Mouse (Mus musculus) neural tube, embryonic 11.5 days (tissue): ENCODE data around the gene Akr1d1. TPM values are rescaled to one million over a fixed set of nuclear protein-coding genes. Genes with fewer than 3 reads are reported as not detected.

ENCODE experiments used
- ATAC-seq: fragments of 200-750 bp; cut with Nextera tagmentation; 2 replicates; pipeline ENCODE4 v1.8.0; 2017; ENCODE audit warnings: moderate number of reproducible peaks, mild to moderate bottlenecking, moderate TSS enrichment, moderate library complexity; ENCODE audit not compliant: insufficient read depth, low FRiP score, low TSS enrichment
- DNase-seq: peaks from one replicate; pipeline ENCODE4 v3.0.0-alpha.2; 2015; ENCODE audit warnings: low spot score
- H3K27ac ChIP-seq: fragments of 300-500 bp; sonication (generic); 2 replicates; pipeline ENCODE4 v1.5.1; 2014; ENCODE audit warnings: low read depth, mild to moderate bottlenecking, low read length
- H3K27me3 ChIP-seq: fragments of 300-500 bp; sonication (generic); 2 replicates; pipeline ENCODE4 v1.6.1; 2014; ENCODE audit warnings: mild to moderate bottlenecking, low read length, mixed read lengths; ENCODE audit not compliant: control insufficient read depth, insufficient read depth
- H3K36me3 ChIP-seq: fragments of 300-500 bp; sonication (generic); 2 replicates; pipeline ENCODE4 v1.6.1; 2014; ENCODE audit warnings: mild to moderate bottlenecking, low read length, moderate library complexity, mixed read lengths; ENCODE audit not compliant: control insufficient read depth, insufficient read depth
- H3K4me1 ChIP-seq: fragments of 300-500 bp; sonication (generic); 2 replicates; pipeline ENCODE4 v1.6.1; 2014; ENCODE audit warnings: low read length, mixed read lengths; ENCODE audit not compliant: control insufficient read depth, insufficient read depth
- H3K4me2 ChIP-seq: fragments of 300-500 bp; sonication (generic); 2 replicates; pipeline ENCODE4 v1.6.1; 2014; ENCODE audit warnings: low read depth, mild to moderate bottlenecking, moderate library complexity
- H3K4me3 ChIP-seq: fragments of 300-500 bp; sonication (generic); 2 replicates; pipeline ENCODE4 v1.5.1; 2014; ENCODE audit warnings: low read depth, low read length
- H3K9ac ChIP-seq: fragments of 300-500 bp; sonication (generic); 2 replicates; pipeline ENCODE4 v1.6.1; 2014; ENCODE audit warnings: mild to moderate bottlenecking, low read length
- H3K9me3 ChIP-seq: fragments of 300-500 bp; sonication (generic); 2 replicates; pipeline ENCODE4 v1.6.1; 2016; ENCODE audit warnings: low read length; ENCODE audit not compliant: control insufficient read depth
- WGBS: fragments of 180-500 bp; shearing (Covaris S2); extraction: QIAGEN DNeasy Blood & Tissue Kit; methylation state at CpG from one replicate; pipeline ENCODE4 v1.1.7; 2014; 5-methylcytosine and 5-hydroxymethylcytosine counted together
- polyA plus RNA-seq: library from polyadenylated mRNA; unstranded; fragments of >200 nt; fragmentation: Nextera tagmentation; extraction: Ambion mirVana; gene quantifications from 2 replicates; pipeline ENCODE4 v1.2.1, GENCODE M21; 2014

Gene Akr1d1
- polyA plus RNA-seq, 1 experiment from 2014 or later: not detected

DNA sequence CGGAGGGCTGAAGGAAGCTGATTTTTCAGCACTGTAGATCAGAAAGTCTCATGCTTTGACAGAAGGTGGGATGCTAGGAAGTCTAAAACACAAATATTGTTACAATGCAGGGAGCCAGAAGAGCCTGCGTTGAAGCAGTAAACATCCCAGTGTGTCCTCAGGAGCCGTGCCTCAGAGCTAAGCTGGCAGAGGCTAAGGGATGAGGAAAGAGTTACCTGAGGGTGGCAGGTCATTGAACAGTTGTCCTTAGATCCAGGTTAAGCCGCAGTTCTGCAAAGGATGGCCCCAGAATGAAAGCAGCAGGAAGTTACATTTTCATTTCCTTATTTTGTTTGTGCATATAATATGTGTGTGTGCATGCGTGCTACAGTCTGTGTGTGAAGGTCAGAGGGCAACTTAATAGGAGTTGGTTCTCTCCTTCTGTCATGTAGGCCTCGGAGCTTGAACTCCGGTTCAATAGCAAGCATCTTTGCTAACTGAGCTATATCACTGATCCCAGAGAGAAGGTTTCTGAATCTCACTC lies 71.1 kb downstream of the Akr1d1 start:
- 82% methylated on average over 7 of the region's 7 CpGs for WGBS
- Histone ChIP-seq H3K9me3 (no peaks in the 10 kb centered on the region), H3K36me3 (no peaks in the 10 kb centered on the region), H3K27ac (no peak overlapping the region), H3K27me3 (no peaks in the 10 kb centered on the region), H3K4me1 (no peaks in the 10 kb centered on the region), H3K9ac (no peak overlapping the region), H3K4me3 (no peak overlapping the region), H3K4me2 (no peak overlapping the region)
- ATAC-seq (no peak), DNase-seq (no peak)

DNA sequence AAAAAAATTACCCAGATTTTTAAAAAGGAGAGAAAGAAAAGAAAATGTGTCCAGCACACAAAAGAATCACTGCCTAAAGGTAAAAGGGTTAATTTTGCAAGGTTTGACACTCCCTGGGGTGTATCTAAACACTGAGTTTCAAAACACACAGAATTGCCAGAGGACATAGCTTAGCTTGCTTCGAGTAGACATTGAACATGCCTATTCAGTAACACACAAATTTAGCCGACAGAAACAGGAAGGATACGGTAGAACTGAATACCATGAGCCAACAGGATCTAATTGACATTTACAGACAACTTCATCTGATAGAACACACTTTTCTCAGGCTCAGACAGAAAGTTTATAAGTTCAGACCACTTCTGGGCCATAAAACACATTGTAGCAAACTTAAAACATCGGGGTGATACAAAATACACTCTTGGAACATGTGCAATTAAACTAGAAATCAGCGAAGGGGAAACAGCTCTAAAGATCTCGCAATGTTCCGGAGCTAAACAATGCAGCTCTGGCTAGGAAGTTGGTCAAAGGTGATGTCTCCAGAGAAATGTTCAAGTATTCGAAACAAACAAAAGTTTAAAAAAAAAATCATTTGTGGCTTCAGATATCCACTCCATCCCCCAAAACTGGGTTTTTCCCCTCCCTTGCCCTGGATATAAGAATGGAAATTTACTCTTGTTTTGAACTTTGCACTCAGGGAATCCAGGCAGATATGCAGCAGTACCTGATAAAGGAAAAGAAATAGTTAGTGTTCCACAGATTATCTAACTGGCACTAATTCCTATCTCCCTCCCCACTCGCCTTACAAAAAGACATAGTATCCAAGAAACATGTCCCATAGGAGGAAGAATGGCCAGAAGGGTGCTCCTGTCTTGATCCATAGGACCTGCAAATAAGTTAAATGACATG lies 73.1 kb downstream of the Akr1d1 start:
- Histone ChIP-seq H3K27ac (no peak overlapping the region), H3K4me3 (no peak overlapping the region), H3K4me2 (no peak overlapping the region), H3K4me1 (no peaks in the 10 kb centered on the region), H3K9me3 (no peaks in the 10 kb centered on the region), H3K27me3 (no peaks in the 10 kb centered on the region), H3K9ac (no peak overlapping the region), H3K36me3 (no peaks in the 10 kb centered on the region)
- no peak for DNase-seq
- no peak for ATAC-seq
- WGBS: 65% methylated on average over 9 of the region's 9 CpGs

DNA sequence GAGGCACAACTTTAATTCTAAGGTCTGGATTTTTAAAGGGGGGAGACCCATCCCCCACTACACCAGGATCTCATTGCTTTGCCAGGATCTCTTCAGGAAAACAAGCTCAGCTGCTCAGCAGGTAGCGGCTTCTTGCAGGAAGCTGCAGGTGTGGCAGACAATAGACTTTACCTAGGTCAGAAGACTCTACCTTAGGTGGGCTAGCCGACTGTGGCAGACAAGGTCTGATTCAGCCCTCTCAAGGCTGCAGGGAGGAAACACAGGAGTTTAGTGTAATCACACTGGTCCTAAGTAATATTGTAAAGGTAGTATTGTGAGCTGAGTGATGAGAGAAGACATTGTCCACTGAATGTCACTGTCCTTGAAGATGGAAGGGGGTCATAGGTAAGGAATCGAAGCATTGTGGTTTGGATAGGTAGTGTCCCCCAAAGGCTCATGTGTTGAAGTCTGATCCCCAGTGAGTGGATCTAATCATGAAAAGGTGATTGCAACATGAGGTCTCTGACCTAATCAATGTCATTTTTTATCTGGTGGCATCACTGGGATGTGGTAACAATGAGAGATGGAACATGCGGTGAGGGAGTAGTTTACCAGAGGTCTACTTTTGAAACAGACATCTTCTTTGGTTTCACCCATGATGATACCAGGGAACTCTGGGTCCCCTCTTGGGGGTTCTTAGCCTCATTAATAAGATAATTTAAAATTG lies 74.4 kb downstream of the Akr1d1 start:
- H3K9me3 ChIP-seq: no peaks in the 10 kb centered on the region
- no peak for ATAC-seq
- no peaks in the 10 kb centered on the region for H3K36me3 ChIP-seq
- no peak overlapping the region for H3K4me3 ChIP-seq
- 83% methylated on average over 4 of the region's 4 CpGs for WGBS
- no peak for DNase-seq
- H3K27me3 ChIP-seq: no peaks in the 10 kb centered on the region
- no peak overlapping the region for H3K4me2 ChIP-seq
- H3K4me1 ChIP-seq: no peaks in the 10 kb centered on the region
- H3K9ac ChIP-seq: no peak overlapping the region
- no peak overlapping the region for H3K27ac ChIP-seq

DNA sequence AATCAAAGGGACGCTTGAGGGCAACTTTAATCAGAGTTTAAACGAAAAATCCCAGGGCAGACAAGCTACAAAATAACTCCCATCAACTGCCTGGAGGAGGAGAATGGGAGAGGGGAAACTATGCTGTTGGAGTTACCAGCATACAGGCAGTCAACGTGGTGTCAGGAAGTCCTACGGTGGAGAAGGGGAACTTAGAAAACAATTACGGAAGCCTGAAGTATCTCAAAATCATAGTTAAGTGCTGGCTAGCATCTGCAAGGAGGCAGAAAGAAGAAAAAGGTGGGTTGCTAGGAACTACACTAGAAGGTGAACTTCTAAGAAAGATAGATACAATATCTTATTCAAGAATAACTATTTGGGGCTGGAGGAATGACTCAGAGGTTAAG lies 74.9 kb downstream of the Akr1d1 start:
- 80% methylated on average over 5 of the region's 5 CpGs for WGBS

DNA sequence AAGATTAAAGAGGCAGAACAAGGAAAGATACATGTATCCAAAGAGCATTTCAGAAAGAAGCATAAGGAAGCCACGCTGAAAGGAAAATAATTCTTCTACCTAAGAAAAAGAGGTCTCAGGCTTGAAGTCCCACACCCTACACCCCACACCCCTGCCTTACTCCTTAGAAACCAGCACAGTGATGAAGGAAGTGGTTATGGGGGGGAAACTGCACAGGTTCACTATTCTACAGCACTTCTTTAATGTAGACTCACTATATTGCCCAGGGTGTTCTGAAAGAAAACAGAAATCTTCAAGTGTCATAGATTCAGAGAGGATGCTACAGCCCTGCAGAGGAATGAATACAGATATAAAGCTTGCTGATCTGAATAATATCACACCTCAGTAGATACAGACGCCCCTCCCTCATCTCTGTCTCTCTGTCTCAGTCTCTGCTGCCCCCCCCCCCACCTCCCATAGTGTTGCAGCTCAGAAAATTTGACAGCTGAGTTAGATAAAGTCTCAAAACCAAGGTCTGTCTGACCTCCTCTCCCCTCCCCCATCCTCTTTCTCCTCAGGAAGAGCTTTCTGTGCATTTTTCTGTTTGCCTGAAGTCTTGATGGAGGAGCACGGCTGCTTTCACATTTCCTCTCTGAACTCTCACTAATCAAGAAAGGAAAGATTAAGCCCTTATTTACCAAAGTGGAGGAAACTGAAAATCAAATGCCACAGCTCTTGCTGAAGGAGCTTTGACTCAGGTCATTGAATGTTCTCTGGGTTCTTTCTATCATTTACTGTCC lies 77.7 kb downstream of the Akr1d1 start:
- no peak for DNase-seq

More for the DNA sequence above, 74.9 kb downstream of the Akr1d1 start:
- no peaks in the 10 kb centered on the region for H3K9me3 ChIP-seq
- H3K27me3 ChIP-seq: no peaks in the 10 kb centered on the region
- H3K4me2 ChIP-seq: no peak overlapping the region
- no peaks in the 10 kb centered on the region for H3K4me1 ChIP-seq
- no peaks in the 10 kb centered on the region for H3K36me3 ChIP-seq
- H3K9ac ChIP-seq: no peak overlapping the region
- ATAC-seq (no peak), DNase-seq (no peak)
- no peak overlapping the region for H3K27ac ChIP-seq
- no peak overlapping the region for H3K4me3 ChIP-seq

DNA sequence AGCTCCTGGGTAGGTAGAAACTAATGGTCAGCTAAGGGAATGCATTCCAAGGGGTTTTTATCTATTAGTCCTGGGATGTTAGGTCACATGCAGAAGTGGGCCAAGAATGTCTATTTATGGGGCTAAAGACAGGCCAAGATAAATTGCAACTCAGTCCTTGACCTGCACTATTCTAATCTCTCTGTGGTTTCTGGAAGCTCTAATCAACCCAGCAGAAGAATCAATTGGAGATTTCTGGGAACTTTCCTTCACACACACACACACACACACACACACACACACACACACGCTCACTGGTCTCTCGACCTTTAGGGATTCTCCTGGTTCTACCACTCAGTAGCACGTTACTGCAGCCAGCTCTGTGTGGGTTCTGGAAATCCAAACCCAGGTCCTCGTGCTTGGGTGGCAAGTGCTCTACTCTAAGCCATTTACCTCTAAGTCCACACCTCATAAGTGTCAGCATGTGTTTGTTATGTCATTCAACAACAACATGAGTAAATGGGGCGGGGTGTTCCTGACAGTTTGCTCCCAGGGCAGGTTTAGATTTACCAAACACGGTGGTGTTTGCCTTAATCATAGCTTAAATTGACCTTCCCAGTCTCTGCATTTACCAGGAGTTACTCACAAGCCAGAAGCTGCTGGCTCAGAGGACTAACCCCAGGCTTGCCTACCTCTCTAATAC lies 82.8 kb downstream of the Akr1d1 start:
- Histone ChIP-seq H3K4me1 (no peaks in the 10 kb centered on the region), H3K4me2 (no peak overlapping the region), H3K9ac (no peak overlapping the region), H3K9me3 (no peaks in the 10 kb centered on the region), H3K36me3 (no peaks in the 10 kb centered on the region), H3K27me3 (no peaks in the 10 kb centered on the region), H3K27ac (no peak overlapping the region), H3K4me3 (no peak overlapping the region)
- DNase-seq (no peak), ATAC-seq (no peak)
- 80% methylated on average over 6 of the region's 6 CpGs for WGBS

More for the DNA sequence above, 77.7 kb downstream of the Akr1d1 start:
- Histone ChIP-seq H3K27me3 (no peaks in the 10 kb centered on the region), H3K4me2 (no peak overlapping the region), H3K4me1 (no peaks in the 10 kb centered on the region), H3K36me3 (no peaks in the 10 kb centered on the region), H3K9me3 (no peaks in the 10 kb centered on the region), H3K27ac (no peak overlapping the region), H3K9ac (no peak overlapping the region), H3K4me3 (no peak overlapping the region)
- 81% methylated on average over 3 of the region's 3 CpGs for WGBS
- ATAC-seq: no peak

DNA sequence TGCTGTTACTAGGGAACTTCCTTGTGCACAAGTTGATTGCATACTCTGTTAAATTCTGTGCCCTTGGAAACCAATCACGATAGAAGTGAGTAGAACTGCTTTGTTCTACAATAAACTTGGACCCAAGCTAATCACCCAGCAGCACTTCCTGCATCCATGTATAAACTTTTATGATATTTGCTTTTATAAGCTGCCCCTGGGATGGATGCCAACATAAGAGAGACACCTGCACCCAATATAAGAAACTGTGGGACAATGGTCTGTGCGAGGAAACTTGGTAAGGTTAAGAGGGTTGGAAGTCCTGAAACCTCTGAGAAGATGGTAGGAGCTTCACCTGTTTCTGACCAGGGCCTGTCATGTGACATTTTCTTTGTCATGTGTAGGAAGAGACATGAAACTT lies 85.5 kb downstream of the Akr1d1 start:
- Histone ChIP-seq H3K4me3 (no peak overlapping the region), H3K4me1 (no peaks in the 10 kb centered on the region), H3K27ac (no peak overlapping the region), H3K4me2 (no peak overlapping the region), H3K9ac (no peak overlapping the region), H3K27me3 (no peaks in the 10 kb centered on the region), H3K9me3 (no peaks in the 10 kb centered on the region), H3K36me3 (no peaks in the 10 kb centered on the region)
- DNase-seq (no peak), ATAC-seq (no peak)
- WGBS: 90% methylated on average over 2 of the region's 2 CpGs

DNA sequence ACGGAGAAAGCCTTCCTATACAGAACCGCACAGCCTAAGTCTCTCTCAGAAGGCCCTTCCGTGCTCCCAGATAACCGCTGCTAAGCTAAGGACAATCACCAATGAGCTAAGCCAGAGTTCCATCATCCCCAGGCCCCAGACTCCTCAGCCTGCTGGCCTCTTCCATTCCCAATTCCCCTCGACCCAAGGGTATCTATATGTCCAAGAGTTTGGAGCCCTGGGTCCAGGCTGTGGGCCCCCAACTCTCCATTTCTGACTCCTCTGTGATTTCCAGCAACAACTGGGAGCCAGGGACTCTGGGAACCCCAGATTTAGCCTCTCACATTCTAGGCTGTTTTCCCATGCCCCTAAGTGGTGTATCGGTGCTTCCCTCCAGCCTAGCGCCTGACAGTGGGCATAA lies 86.2 kb downstream of the Akr1d1 start:
- Histone ChIP-seq H3K4me3 (no peak overlapping the region), H3K9ac (no peak overlapping the region), H3K4me1 (no peaks in the 10 kb centered on the region), H3K4me2 (no peak overlapping the region), H3K27ac (no peak overlapping the region), H3K9me3 (no peaks in the 10 kb centered on the region), H3K27me3 (no peaks in the 10 kb centered on the region), H3K36me3 (no peaks in the 10 kb centered on the region)
- 98% methylated on average over 7 of the region's 7 CpGs for WGBS
- DNase-seq: no peak
- ATAC-seq: no peak
